Mouse (Mus musculus) natural killer cell, adult 2 months (primary cell): ENCODE results near the gene Cdkl1.

Source experiments
- DNase-seq, 2 experiments: peaks; one replicate each; pipeline ENCODE4 v3.0.0; 2022; ENCODE audit warnings: low spot score in 2 of 2

Cdkl1 gene

GRCm38 (mm10) chr12:69751864-69752341, 39.2 kb downstream of the Cdkl1 start:
- DNase-seq = no peak

GRCm38 (mm10) chr12:69744138-69744537, 46.9 kb downstream of the Cdkl1 start:
- DNase-seq = no peak

GRCm38 (mm10) chr12:69741965-69742364, 49.1 kb downstream of the Cdkl1 start:
- no peak for DNase-seq

GRCm38 (mm10) chr12:69733923-69734322, 57.1 kb downstream of the Cdkl1 start:
- DNase-seq = no peak

GRCm38 (mm10) chr12:69733518-69733917, 57.5 kb downstream of the Cdkl1 start:
- no peak for DNase-seq

DNA sequence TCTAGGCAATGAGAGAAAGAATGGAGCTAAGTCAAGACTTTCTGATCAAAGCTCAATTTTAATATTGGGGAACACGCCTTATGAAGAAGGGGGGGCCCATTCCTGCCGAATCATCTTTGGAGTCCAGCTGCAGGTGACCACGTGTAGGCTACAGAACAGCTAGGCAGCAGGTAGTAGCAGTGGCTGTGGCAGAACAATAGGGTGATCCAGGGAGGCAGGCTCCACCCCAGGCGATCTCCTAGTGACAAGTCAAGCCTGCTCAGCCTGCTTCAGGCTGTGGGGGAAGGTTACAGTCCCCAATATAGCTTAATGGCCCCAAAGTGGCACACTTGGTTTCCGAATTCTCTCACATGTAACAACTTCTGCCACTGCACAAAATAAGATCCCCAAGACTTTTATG, 58.8 kb downstream of the Cdkl1 start:
- no peak for DNase-seq

DNA sequence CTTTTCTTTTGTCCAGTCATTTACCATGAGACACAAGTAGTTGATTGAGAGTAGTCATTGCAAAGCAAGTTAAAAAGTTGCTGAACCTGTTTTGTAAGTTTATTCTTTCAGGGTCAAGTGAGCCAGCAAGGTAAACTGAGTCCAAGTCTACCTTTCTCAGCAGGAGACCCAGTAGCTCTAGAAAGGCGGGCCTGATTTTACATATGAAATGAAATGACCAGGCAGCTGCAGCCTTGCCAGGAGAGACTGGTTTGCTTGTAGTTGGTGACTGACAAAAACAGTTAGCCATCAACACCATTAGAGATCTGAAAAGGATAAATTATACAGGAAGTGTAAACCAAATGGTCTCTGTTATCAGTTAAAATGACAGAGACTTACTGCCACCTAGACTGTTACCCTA, 60.8 kb downstream of the Cdkl1 start:
- DNase-seq = no peak

- no peak for DNase-seq
Measured at GRCm38 (mm10) chr12:69729246-69729645, 61.8 kb downstream of the Cdkl1 start.

- peak; percentile 94 for DNase-seq
Measured at GRCm38 (mm10) chr12:69724711-69725460, 66.2 kb downstream of the Cdkl1 start, which contains the start of the genes L2hgdh and Atp5s. Gene L2hgdh (minus strand): TSS chr12:69724873. Gene Atp5s (plus strand): TSS chr12:69724950.

GRCm38 (mm10) chr12:69724018-69724710, 66.9 kb downstream of the Cdkl1 start:
- DNase-seq = no peak

GRCm38 (mm10) chr12:69723376-69723775, 67.7 kb downstream of the Cdkl1 start:
- DNase-seq = no peak

GRCm38 (mm10) chr12:69722857-69723256, 68.2 kb downstream of the Cdkl1 start:
- DNase-seq = no peak

- DNase-seq = no peak
Measured at GRCm38 (mm10) chr12:69713628-69714027, 77.4 kb downstream of the Cdkl1 start.

DNA sequence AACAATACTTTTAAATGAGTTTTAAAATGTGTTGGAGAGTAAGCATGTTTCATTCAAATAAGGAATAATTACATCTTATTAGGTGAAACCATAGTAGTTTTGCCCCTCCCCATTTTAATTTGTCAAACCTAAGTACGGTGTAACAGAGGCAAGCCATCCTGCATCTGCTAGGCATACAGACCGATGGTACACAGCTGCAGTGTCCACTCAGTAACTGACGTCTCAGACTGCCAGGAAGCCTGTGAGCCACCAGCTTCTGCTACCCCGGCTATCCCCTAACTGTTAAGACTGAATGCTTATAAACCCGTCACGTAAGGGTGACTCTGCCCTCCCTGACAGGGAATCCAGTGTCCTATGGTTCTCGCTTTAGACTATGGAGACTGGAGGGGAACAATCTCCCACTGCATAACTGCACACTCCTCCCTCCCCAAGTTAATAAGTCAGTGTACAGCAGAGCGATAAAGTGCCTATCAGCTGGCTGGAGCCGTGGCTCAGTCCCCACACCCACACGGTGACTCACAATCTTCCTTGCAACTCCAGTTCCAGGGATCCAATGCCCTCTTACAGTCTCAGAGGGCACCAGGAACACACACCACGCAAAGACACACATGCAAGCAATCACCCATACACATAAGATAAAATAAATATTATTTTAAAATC, 86.1 kb downstream of the Cdkl1 start:
- DNase-seq = no peak

- no peak for DNase-seq
Measured at GRCm38 (mm10) chr12:69698352-69698751, 92.7 kb downstream of the Cdkl1 start.
